Mouse (Mus musculus): ENCODE results near the gene Sox2.

DNA sequence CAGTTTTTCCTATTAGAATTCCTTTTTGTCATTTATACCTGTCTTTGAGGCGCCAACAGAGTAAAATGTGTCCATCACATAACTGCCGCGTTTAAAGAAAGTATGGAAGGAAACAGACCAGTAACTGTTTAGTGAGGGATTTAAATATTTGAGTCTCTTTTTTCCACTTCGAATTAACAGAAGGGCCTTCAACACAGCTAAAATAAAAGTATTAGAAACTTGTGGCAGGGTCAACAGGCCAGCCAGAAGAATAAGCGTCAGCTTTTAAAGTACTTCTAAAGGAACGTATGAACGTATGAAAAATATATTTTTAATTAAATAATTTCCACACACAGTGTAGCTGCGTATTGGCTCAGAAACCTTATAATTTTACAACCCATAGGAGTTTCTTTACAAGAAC, 9.9 kb upstream of the Sox2 start:
- TF ChIP-seq CTCF (IDR thresholded peaks at IDR 0.05; ENCODE audit: low read depth) (no peak), EP300 (IDR thresholded peaks at IDR 0.05; ENCODE audit: low read depth) (no peak)
